Mouse (Mus musculus): Measurements from ENCODE around the gene Snrpc.

- TF ChIP-seq CTCF (IDR thresholded peaks at IDR 0.05; ENCODE audit: low read depth, low read length) (no peak), TAL1 (conservative IDR thresholded peaks at IDR 0.05; ENCODE audit: low read depth, low read length) (peak; percentile 20; the same call in 1 of the 2 replicates), GATA2 (IDR thresholded peaks at IDR 0.05; ENCODE audit: borderline replicate concordance, low read depth, low read length) (no peak)
These were observed 16.3 kb upstream of the Snrpc start for GRCm38 (mm10) chr17:27821407-27822338.

All from G1E (cell line).